Mouse (Mus musculus) embryonic facial prominence, embryonic 15.5 days (tissue): Measurements from ENCODE around the gene Dgke. TPM values are rescaled to one million over a fixed set of nuclear protein-coding genes. Genes with fewer than 3 reads are reported as not detected.

Source experiments
- ATAC-seq: fragments of 200-750 bp; cut with Nextera tagmentation; 2 replicates; pipeline ENCODE4 v1.8.0; 2017; ENCODE audit warnings: low read depth, moderate TSS enrichment; ENCODE audit not compliant: insufficient number of reproducible peaks, low FRiP score, low TSS enrichment
- H3K27ac ChIP-seq: fragments of 300-500 bp; sonication (generic); replicated peaks from 2 replicates; pipeline ENCODE4 v1.5.1; 2015; ENCODE audit warnings: mild to moderate bottlenecking, inconsistent platforms
- H3K27me3 ChIP-seq: fragments of 300-500 bp; sonication (generic); 2 replicates; pipeline ENCODE4 v1.6.1; 2015; ENCODE audit warnings: inconsistent platforms
- H3K36me3 ChIP-seq: fragments of 300-500 bp; sonication (generic); 2 replicates; pipeline ENCODE4 v1.6.1; 2015; ENCODE audit warnings: mild to moderate bottlenecking, inconsistent platforms
- H3K4me1 ChIP-seq: fragments of 300-500 bp; sonication (generic); 2 replicates; pipeline ENCODE4 v1.6.1; 2015; ENCODE audit warnings: inconsistent platforms
- H3K4me2 ChIP-seq: fragments of 300-500 bp; sonication (generic); replicated peaks from 2 replicates; pipeline ENCODE4 v1.6.1; 2015; ENCODE audit warnings: mild to moderate bottlenecking, inconsistent platforms
- H3K4me3 ChIP-seq: fragments of 300-500 bp; sonication (generic); replicated peaks from 2 replicates; pipeline ENCODE4 v1.5.1; 2015; ENCODE audit warnings: mild to moderate bottlenecking, inconsistent platforms
- H3K9ac ChIP-seq: fragments of 300-500 bp; sonication (generic); 2 replicates; pipeline ENCODE4 v1.6.1; 2015; ENCODE audit warnings: inconsistent platforms
- H3K9me3 ChIP-seq: fragments of 300-500 bp; sonication (generic); replicated peaks from 2 replicates; pipeline ENCODE4 v1.6.1; 2016; ENCODE audit warnings: inconsistent platforms
- WGBS: fragments of 180-500 bp; shearing (Covaris S2); methylation state at CpG from one replicate; pipeline ENCODE4 v1.1.7; 2015; 5-methylcytosine and 5-hydroxymethylcytosine counted together
- polyA plus RNA-seq: library from polyadenylated mRNA; unstranded; fragments of >200 nt; fragmentation: Nextera tagmentation; extraction: Ambion mirVana; gene quantifications from 2 replicates; pipeline ENCODE4 v1.2.1, GENCODE M21; 2015

The Dgke gene
- polyA plus RNA-seq, 1 experiment from 2014 or later: 4.0 TPM

GRCm38 (mm10) chr11:88993625-88994024 lies 73.0 kb downstream of the Dgke start:
- no peak overlapping the region for H3K4me3 ChIP-seq
- H3K27ac ChIP-seq: no peak overlapping the region
- H3K9me3 ChIP-seq: no peaks in the 10 kb centered on the region
- H3K9ac ChIP-seq: no peak overlapping the region
- H3K4me2 ChIP-seq: no peak overlapping the region
- no peaks in the 10 kb centered on the region for H3K27me3 ChIP-seq
- WGBS: 21% methylated on average over 5 of the region's 5 CpGs
- 0 out of 2 replicates have a peak, but pooled peaks cover 7% of the 10 kb centered on the region for H3K4me1 ChIP-seq
- peaks cover 8% of the 10 kb centered on the region for H3K36me3 ChIP-seq
- no peak for ATAC-seq

- no peak overlapping the region for H3K27ac ChIP-seq
- H3K9me3 ChIP-seq: no peaks in the 10 kb centered on the region
- H3K36me3 ChIP-seq: peaks cover 12% of the 10 kb centered on the region
- no peaks in the 10 kb centered on the region for H3K27me3 ChIP-seq
- WGBS: 52% methylated on average over 7 of the region's 7 CpGs
- ATAC-seq: no peak
- H3K4me2 ChIP-seq: no peak overlapping the region
- H3K4me3 ChIP-seq: no peak overlapping the region
- H3K4me1 ChIP-seq: 0 out of 2 replicates have a peak, but pooled peaks cover 7% of the 10 kb centered on the region
- no peak overlapping the region for H3K9ac ChIP-seq
Measured at GRCm38 (mm10) chr11:88993186-88993585, 73.5 kb downstream of the Dgke start.

GRCm38 (mm10) chr11:88989530-88989929 lies 77.1 kb downstream of the Dgke start:
- no peak overlapping the region for H3K27ac ChIP-seq
- WGBS: 65% methylated on average over 5 of the region's 5 CpGs
- ATAC-seq: no peak
- no peaks in the 10 kb centered on the region for H3K4me1 ChIP-seq
- no peak overlapping the region for H3K4me3 ChIP-seq
- no peaks in the 10 kb centered on the region for H3K9me3 ChIP-seq
- no peak overlapping the region for H3K4me2 ChIP-seq
- H3K27me3 ChIP-seq: no peaks in the 10 kb centered on the region
- H3K36me3 ChIP-seq: peaks cover 29% of the 10 kb centered on the region
- H3K9ac ChIP-seq: no peak overlapping the region

GRCm38 (mm10) chr11:88988956-88989355 lies 77.7 kb downstream of the Dgke start:
- no peaks in the 10 kb centered on the region for H3K9me3 ChIP-seq
- no peaks in the 10 kb centered on the region for H3K4me1 ChIP-seq
- peaks cover 29% of the 10 kb centered on the region for H3K36me3 ChIP-seq
- no peak overlapping the region for H3K9ac ChIP-seq
- WGBS: 78% methylated on average over 5 of the region's 5 CpGs
- H3K4me2 ChIP-seq: no peak overlapping the region
- H3K27ac ChIP-seq: no peak overlapping the region
- no peak overlapping the region for H3K4me3 ChIP-seq
- ATAC-seq: no peak
- no peaks in the 10 kb centered on the region for H3K27me3 ChIP-seq

GRCm38 (mm10) chr11:88986616-88987015 lies 80.0 kb downstream of the Dgke start:
- 84% methylated on average over 10 of the region's 10 CpGs for WGBS
- H3K4me1 ChIP-seq: no peaks in the 10 kb centered on the region
- no peak for ATAC-seq
- no peak overlapping the region for H3K4me2 ChIP-seq
- peaks cover 38% of the 10 kb centered on the region for H3K36me3 ChIP-seq
- H3K27ac ChIP-seq: no peak overlapping the region
- no peak overlapping the region for H3K9ac ChIP-seq
- no peaks in the 10 kb centered on the region for H3K27me3 ChIP-seq
- H3K9me3 ChIP-seq: no peaks in the 10 kb centered on the region
- H3K4me3 ChIP-seq: no peak overlapping the region

Other genes starting within 250 kb of the Dgke start
- gene Akap1, start 202.3 kb downstream of the Dgke start, polyA plus RNA-seq: 20.2 and 20.9 TPM in 2 replicates
- gene Scpep1, start 111.4 kb downstream of the Dgke start, polyA plus RNA-seq: 99.0 and 103 TPM in 2 replicates
- gene Elobl, start 99.9 kb downstream of the Dgke start, polyA plus RNA-seq: not detected in 2 replicates
- gene Coil, start 96.6 kb downstream of the Dgke start, polyA plus RNA-seq: 17.1 and 18.7 TPM in 2 replicates
- 13.4 and 14.1 TPM in 2 replicates for gene Trim25, start 67.5 kb downstream of the Dgke start, polyA plus RNA-seq
- 2.0 and 2.6 TPM in 2 replicates for gene Gm525, start 7.0 kb upstream of the Dgke start, polyA plus RNA-seq
- gene Nog, start 235.5 kb upstream of the Dgke start, polyA plus RNA-seq: 5.3 and 5.6 TPM in 2 replicates